Mouse (Mus musculus) embryonic facial prominence, embryonic 15.5 days (tissue): ENCODE results near the gene Immp2l. TPM values are rescaled to one million over a fixed set of nuclear protein-coding genes. Genes with fewer than 3 reads are reported as not detected.

Experiments
- ATAC-seq: fragments of 200-750 bp; cut with Nextera tagmentation; 2 replicates; pipeline ENCODE4 v1.8.0; 2017; ENCODE audit warnings: low read depth, moderate TSS enrichment; ENCODE audit not compliant: insufficient number of reproducible peaks, low FRiP score, low TSS enrichment
- H3K27ac ChIP-seq: fragments of 300-500 bp; sonication (generic); replicated peaks from 2 replicates; pipeline ENCODE4 v1.5.1; 2015; ENCODE audit warnings: mild to moderate bottlenecking, inconsistent platforms
- H3K27me3 ChIP-seq: fragments of 300-500 bp; sonication (generic); 2 replicates; pipeline ENCODE4 v1.6.1; 2015; ENCODE audit warnings: inconsistent platforms
- H3K36me3 ChIP-seq: fragments of 300-500 bp; sonication (generic); 2 replicates; pipeline ENCODE4 v1.6.1; 2015; ENCODE audit warnings: mild to moderate bottlenecking, inconsistent platforms
- H3K4me1 ChIP-seq: fragments of 300-500 bp; sonication (generic); 2 replicates; pipeline ENCODE4 v1.6.1; 2015; ENCODE audit warnings: inconsistent platforms
- H3K4me2 ChIP-seq: fragments of 300-500 bp; sonication (generic); replicated peaks from 2 replicates; pipeline ENCODE4 v1.6.1; 2015; ENCODE audit warnings: mild to moderate bottlenecking, inconsistent platforms
- H3K4me3 ChIP-seq: fragments of 300-500 bp; sonication (generic); replicated peaks from 2 replicates; pipeline ENCODE4 v1.5.1; 2015; ENCODE audit warnings: mild to moderate bottlenecking, inconsistent platforms
- H3K9ac ChIP-seq: fragments of 300-500 bp; sonication (generic); 2 replicates; pipeline ENCODE4 v1.6.1; 2015; ENCODE audit warnings: inconsistent platforms
- H3K9me3 ChIP-seq: fragments of 300-500 bp; sonication (generic); replicated peaks from 2 replicates; pipeline ENCODE4 v1.6.1; 2016; ENCODE audit warnings: inconsistent platforms
- WGBS: fragments of 180-500 bp; shearing (Covaris S2); methylation state at CpG from one replicate; pipeline ENCODE4 v1.1.7; 2015; 5-methylcytosine and 5-hydroxymethylcytosine counted together
- polyA plus RNA-seq: library from polyadenylated mRNA; unstranded; fragments of >200 nt; fragmentation: Nextera tagmentation; extraction: Ambion mirVana; gene quantifications from 2 replicates; pipeline ENCODE4 v1.2.1, GENCODE M21; 2015

The Immp2l gene
- polyA plus RNA-seq, 1 experiment from 2014 or later = 11.2 TPM

GRCm38 (mm10) chr12:41868317-41868716 is 844.4 kb downstream of the Immp2l start:
- 0 out of 2 replicates have a peak, but pooled peaks cover 5% of the 10 kb centered on the region for H3K9me3 ChIP-seq
- no peak overlapping the region for H3K9ac ChIP-seq
- H3K27me3 ChIP-seq = no peaks in the 10 kb centered on the region
- H3K4me2 ChIP-seq = no peak overlapping the region
- WGBS = 85% methylated on average over 2 of the region's 2 CpGs
- ATAC-seq = no peak
- no peaks in the 10 kb centered on the region for H3K36me3 ChIP-seq
- H3K27ac ChIP-seq = no peak overlapping the region
- no peaks in the 10 kb centered on the region for H3K4me1 ChIP-seq
- H3K4me3 ChIP-seq = no peak overlapping the region

DNA sequence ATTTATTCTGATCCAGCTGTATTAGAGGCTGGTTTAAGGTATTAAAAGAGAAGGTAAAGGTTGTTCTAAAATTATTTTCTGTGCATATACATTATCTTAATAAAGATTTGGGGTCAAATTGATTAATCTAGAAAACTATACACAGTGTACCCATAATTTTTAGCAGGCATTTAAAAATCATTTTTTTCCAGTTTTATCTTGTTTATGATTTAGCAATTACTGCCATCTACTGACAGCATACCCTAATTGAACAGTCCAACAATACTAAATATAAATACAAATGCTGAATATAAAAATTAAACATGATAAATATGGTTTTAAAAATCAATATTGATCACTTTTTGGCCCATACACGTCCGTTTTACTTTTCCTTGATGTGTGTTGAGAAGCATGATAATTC is 850.1 kb downstream of the Immp2l start:
- Histone ChIP-seq H3K27me3 (no peaks in the 10 kb centered on the region), H3K27ac (no peak overlapping the region), H3K9me3 (no peaks in the 10 kb centered on the region), H3K4me2 (no peak overlapping the region), H3K9ac (no peak overlapping the region), H3K4me3 (no peak overlapping the region), H3K36me3 (no peaks in the 10 kb centered on the region), H3K4me1 (no peaks in the 10 kb centered on the region)
- 74% methylated on average over 2 of the region's 2 CpGs for WGBS
- no peak for ATAC-seq

DNA sequence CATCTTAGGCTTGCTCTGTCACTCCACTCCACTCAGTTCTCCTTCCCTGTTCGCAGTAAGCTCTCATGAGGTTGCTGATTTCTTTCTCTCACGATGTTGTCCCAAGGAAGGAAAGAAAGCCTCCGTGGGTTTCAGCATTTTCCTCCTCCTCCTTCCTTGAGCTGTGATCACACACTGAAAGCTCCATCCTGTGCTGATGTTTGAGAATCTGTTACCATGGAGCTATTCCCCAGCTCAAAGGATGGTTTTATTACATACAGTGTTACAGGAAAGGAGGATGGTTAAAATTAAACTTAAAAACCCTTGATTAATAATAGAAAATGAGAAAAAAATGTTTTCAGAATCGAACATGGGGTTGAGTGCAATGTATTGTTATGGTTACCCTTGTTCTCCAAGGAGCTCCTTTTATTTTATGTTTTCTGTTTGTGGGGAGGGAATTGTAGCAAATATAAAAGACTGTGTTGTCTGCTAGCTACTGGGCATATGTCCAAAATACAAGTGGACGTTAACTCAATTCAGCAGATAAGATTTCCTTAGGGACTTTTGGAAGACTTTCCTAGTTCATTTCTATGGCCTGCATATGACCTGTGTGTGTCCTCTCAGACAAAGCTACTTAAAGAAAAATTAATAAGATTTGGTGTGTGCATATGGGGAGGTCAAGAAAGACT is 853.5 kb downstream of the Immp2l start:
- Histone ChIP-seq H3K27me3 (no peaks in the 10 kb centered on the region), H3K9me3 (no peaks in the 10 kb centered on the region), H3K36me3 (no peaks in the 10 kb centered on the region), H3K4me1 (no peaks in the 10 kb centered on the region), H3K4me2 (no peak overlapping the region), H3K9ac (no peak overlapping the region), H3K4me3 (no peak overlapping the region), H3K27ac (no peak overlapping the region)
- no peak for ATAC-seq
- WGBS = 48% methylated on average over 5 of the region's 5 CpGs

GRCm38 (mm10) chr12:41878493-41878892 is 854.6 kb downstream of the Immp2l start:
- Histone ChIP-seq H3K9me3 (no peaks in the 10 kb centered on the region), H3K4me1 (no peaks in the 10 kb centered on the region), H3K4me3 (no peak overlapping the region), H3K36me3 (no peaks in the 10 kb centered on the region), H3K27me3 (no peaks in the 10 kb centered on the region), H3K27ac (no peak overlapping the region), H3K4me2 (no peak overlapping the region), H3K9ac (no peak overlapping the region)
- 52% methylated on average over 3 of the region's 3 CpGs for WGBS
- ATAC-seq = no peak

- Histone ChIP-seq H3K27me3 (no peaks in the 10 kb centered on the region), H3K36me3 (no peaks in the 10 kb centered on the region), H3K4me1 (no peaks in the 10 kb centered on the region), H3K27ac (no peak overlapping the region), H3K4me3 (no peak overlapping the region), H3K4me2 (no peak overlapping the region), H3K9me3 (no peaks in the 10 kb centered on the region), H3K9ac (no peak overlapping the region)
- 91% methylated on average over 1 of the region's 1 CpGs for WGBS
- no peak for ATAC-seq
Measured at GRCm38 (mm10) chr12:41878972-41879371, 855.1 kb downstream of the Immp2l start.

- Histone ChIP-seq H3K36me3 (no peaks in the 10 kb centered on the region), H3K27ac (no peak overlapping the region), H3K4me2 (no peak overlapping the region), H3K9ac (no peak overlapping the region), H3K4me1 (no peaks in the 10 kb centered on the region), H3K9me3 (no peaks in the 10 kb centered on the region), H3K4me3 (no peak overlapping the region), H3K27me3 (no peaks in the 10 kb centered on the region)
- ATAC-seq = no peak
- WGBS = 67% methylated on average over 1 of the region's 1 CpGs
Measured at GRCm38 (mm10) chr12:41879412-41879811, 855.5 kb downstream of the Immp2l start.

- 84% methylated on average over 3 of the region's 3 CpGs for WGBS
- Histone ChIP-seq H3K27ac (no peak overlapping the region), H3K9me3 (no peaks in the 10 kb centered on the region), H3K4me2 (no peak overlapping the region), H3K4me3 (no peak overlapping the region), H3K4me1 (no peaks in the 10 kb centered on the region), H3K27me3 (no peaks in the 10 kb centered on the region), H3K36me3 (no peaks in the 10 kb centered on the region), H3K9ac (no peak overlapping the region)
- ATAC-seq = no peak
Measured at GRCm38 (mm10) chr12:41880833-41881232, 856.9 kb downstream of the Immp2l start.

GRCm38 (mm10) chr12:41908011-41908410 is 884.1 kb downstream of the Immp2l start:
- Histone ChIP-seq H3K4me3 (no peak overlapping the region), H3K4me2 (no peak overlapping the region), H3K27me3 (no peaks in the 10 kb centered on the region), H3K36me3 (no peaks in the 10 kb centered on the region), H3K9ac (no peak overlapping the region), H3K27ac (no peak overlapping the region), H3K9me3 (no peaks in the 10 kb centered on the region), H3K4me1 (no peaks in the 10 kb centered on the region)
- ATAC-seq = no peak
- 39% methylated on average over 1 of the region's 1 CpGs for WGBS

DNA sequence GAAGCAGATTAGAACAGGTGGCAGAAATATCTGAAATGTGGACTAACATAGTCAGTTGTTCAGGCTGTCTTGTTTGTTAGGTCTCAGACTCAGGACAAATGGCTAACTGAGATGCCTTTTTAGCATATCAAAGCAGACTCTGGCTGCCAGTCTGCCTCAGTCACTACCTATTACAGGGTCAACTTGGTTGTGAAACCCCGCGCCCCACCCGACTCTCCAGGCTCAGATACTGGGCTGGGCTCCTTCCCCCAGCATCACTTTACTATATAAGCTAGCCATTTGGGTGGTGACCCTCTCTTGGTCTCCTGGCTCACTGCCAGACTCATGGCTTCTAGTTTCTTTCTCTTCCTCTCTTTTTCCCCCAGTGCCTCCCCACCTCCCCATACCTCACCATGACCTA is 887.7 kb downstream of the Immp2l start:
- no peaks in the 10 kb centered on the region for H3K36me3 ChIP-seq
- no peak for ATAC-seq
- no peak overlapping the region for H3K9ac ChIP-seq
- H3K27me3 ChIP-seq = no peaks in the 10 kb centered on the region
- H3K4me3 ChIP-seq = no peak overlapping the region
- H3K9me3 ChIP-seq = no peaks in the 10 kb centered on the region
- no peaks in the 10 kb centered on the region for H3K4me1 ChIP-seq
- H3K4me2 ChIP-seq = no peak overlapping the region
- H3K27ac ChIP-seq = no peak overlapping the region
- WGBS = 85% methylated on average over 3 of the region's 3 CpGs

DNA sequence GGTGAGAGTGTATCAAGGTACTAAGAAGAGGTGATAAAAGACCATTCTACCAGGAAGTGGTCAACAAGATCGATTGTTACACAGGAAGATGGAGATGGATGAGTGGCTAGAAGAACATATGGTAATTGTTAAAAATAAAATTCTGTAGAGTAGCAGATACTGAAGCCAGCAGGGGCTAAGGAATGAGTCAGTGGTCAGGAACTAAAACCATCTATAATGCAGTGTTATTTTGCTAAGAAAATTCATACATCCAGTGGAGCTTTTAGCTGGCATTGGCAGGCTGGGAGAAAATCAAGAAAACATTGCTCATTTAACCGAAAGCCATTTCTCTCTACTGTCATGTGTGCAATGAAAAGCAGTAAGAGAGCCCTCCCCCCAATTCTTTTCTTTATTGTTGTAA is 913.9 kb downstream of the Immp2l start:
- ATAC-seq = no peak
- no peaks in the 10 kb centered on the region for H3K36me3 ChIP-seq
- no peak overlapping the region for H3K4me3 ChIP-seq
- no peak overlapping the region for H3K4me2 ChIP-seq
- no peak overlapping the region for H3K27ac ChIP-seq
- no peaks in the 10 kb centered on the region for H3K9me3 ChIP-seq
- H3K27me3 ChIP-seq = no peaks in the 10 kb centered on the region
- WGBS = 71% methylated on average over 2 of the region's 2 CpGs
- H3K4me1 ChIP-seq = no peaks in the 10 kb centered on the region
- no peak overlapping the region for H3K9ac ChIP-seq

DNA sequence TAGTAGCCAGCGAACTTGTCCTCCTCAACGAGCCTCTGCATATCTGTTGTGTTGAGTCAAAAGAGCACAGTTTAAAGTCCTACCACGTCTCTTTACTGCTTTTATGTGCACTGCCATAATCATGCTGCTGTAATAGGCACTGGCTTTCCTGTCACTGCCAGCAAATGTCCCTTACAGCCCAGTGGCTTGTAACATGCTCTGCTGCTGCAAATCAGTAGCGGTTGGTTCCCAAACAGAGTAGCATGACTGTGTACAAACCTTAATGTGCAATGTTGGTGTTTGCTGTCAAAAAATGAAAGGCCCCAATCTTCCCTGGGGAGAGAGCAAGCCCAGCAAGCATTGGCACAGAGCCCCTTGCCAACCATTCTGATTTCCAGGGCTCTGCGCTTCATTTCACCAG is 918.0 kb downstream of the Immp2l start:
- Histone ChIP-seq H3K9me3 (no peaks in the 10 kb centered on the region), H3K4me3 (no peak overlapping the region), H3K36me3 (no peaks in the 10 kb centered on the region), H3K4me1 (no peaks in the 10 kb centered on the region), H3K9ac (no peak overlapping the region), H3K27ac (no peak overlapping the region), H3K27me3 (no peaks in the 10 kb centered on the region), H3K4me2 (no peak overlapping the region)
- no peak for ATAC-seq
- WGBS = 89% methylated on average over 5 of the region's 5 CpGs

DNA sequence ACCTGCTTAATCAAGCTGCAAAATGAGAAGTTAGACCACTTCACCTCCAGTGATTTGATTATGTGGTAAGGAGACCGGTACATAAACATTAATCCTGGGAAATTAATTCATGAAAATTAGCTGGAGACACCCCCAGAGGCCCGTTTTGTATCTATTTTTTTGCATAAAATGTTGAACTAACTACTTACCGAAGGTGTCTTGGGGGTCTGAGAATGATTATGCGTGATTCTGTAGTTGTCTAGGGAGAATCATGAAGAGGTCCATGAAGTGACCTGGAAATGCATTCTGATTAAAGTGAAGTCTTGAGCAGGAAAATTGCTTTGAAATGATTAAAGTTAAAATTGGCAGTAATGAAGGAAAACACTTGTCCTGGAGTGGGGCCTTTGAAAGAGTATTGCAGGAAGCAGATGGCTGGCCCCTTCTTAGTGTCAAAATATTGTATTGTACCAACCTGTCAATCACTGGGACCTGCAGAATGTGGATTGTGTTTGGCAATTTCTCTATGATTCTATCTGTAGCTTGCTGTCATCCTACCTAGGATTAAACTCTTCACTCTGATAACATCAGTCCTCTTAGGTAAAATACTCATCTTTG is 920.3 kb downstream of the Immp2l start:
- Histone ChIP-seq H3K36me3 (no peaks in the 10 kb centered on the region), H3K27ac (no peak overlapping the region), H3K4me1 (no peaks in the 10 kb centered on the region), H3K4me2 (no peak overlapping the region), H3K9me3 (no peaks in the 10 kb centered on the region), H3K9ac (no peak overlapping the region), H3K27me3 (no peaks in the 10 kb centered on the region), H3K4me3 (no peak overlapping the region)
- ATAC-seq = no peak
- WGBS = 67% methylated on average over 4 of the region's 4 CpGs
